Mouse (Mus musculus) kidney, postnatal 0 days (tissue): ENCODE measurements around the gene Klhl22. TPM values are rescaled to one million over a fixed set of nuclear protein-coding genes. Genes with fewer than 3 reads are reported as not detected.

Source experiments
- ATAC-seq: fragments of 200-750 bp; cut with Nextera tagmentation; replicated peaks from 2 replicates; pipeline ENCODE4 v1.8.0; 2017; ENCODE audit warnings: low read depth, moderate number of reproducible peaks, moderate TSS enrichment, moderate library complexity; ENCODE audit not compliant: low FRiP score
- DNase-seq: peaks from one replicate; pipeline ENCODE4 v3.0.0-alpha.2; 2016; ENCODE audit warnings: low spot score
- H3K27ac ChIP-seq: fragments of 300-500 bp; sonication (generic); 2 replicates; pipeline ENCODE4 v1.5.1; 2014; ENCODE audit warnings: mild to moderate bottlenecking
- H3K27me3 ChIP-seq: fragments of 300-500 bp; sonication (generic); 2 replicates; pipeline ENCODE4 v1.6.1; 2014; ENCODE audit warnings: low read length, mixed read lengths; ENCODE audit not compliant: insufficient read depth
- H3K36me3 ChIP-seq: fragments of 300-500 bp; sonication (generic); 2 replicates; pipeline ENCODE4 v1.6.1; 2014; ENCODE audit warnings: low read length, mixed read lengths; ENCODE audit not compliant: insufficient read depth
- H3K4me1 ChIP-seq: fragments of 300-500 bp; sonication (generic); replicated peaks from 2 replicates; pipeline ENCODE4 v1.6.1; 2014; ENCODE audit warnings: antibody characterized with exemption, low read length, mixed read lengths; ENCODE audit not compliant: insufficient read depth
- H3K4me2 ChIP-seq: fragments of 300-500 bp; sonication (generic); 2 replicates; pipeline ENCODE4 v1.6.1; 2014; ENCODE audit warnings: mild to moderate bottlenecking, low read length, moderate library complexity, mixed read lengths
- H3K4me3 ChIP-seq: fragments of 300-500 bp; sonication (generic); replicated peaks from 2 replicates; pipeline ENCODE4 v1.5.1; 2014; ENCODE audit warnings: low read depth, low read length
- H3K9ac ChIP-seq: fragments of 300-500 bp; sonication (generic); 2 replicates; pipeline ENCODE4 v1.6.1; 2014; ENCODE audit warnings: low read depth, low read length
- H3K9me3 ChIP-seq: fragments of 300-500 bp; sonication (generic); replicated peaks from 2 replicates; pipeline ENCODE4 v1.6.1; 2016; ENCODE audit warnings: low read length, inconsistent platforms, mixed read lengths
- CTCF ChIP-seq: IDR thresholded peaks from 2 replicates; pipeline ENCODE4 v1.5.1; 2016; ENCODE audit warnings: antibody characterized with exemption, low read depth, mild to moderate bottlenecking, moderate library complexity
- WGBS: fragments of 180-500 bp; shearing (Covaris S2); extraction: QIAGEN DNeasy Blood & Tissue Kit; methylation state at CpG from one replicate; pipeline ENCODE4 v1.1.7; 2014; 5-methylcytosine and 5-hydroxymethylcytosine counted together
- polyA plus RNA-seq: library from polyadenylated mRNA; unstranded; fragments of >200 nt; fragmentation: Nextera tagmentation; extraction: Ambion mirVana; gene quantifications from 2 replicates; pipeline ENCODE4 v1.2.1, GENCODE M21; 2015

Gene Klhl22
- polyA plus RNA-seq, 1 experiment from 2014 or later: 39.3 TPM

- DNase-seq (no peak), ATAC-seq (no peak)
- peak overlapping the region; percentile 50 for H3K4me2 ChIP-seq
- H3K4me3 ChIP-seq: peak overlapping the region; percentile 25
- 0 out of 2 replicates have a peak, but pooled peaks have one; percentile 11 for TF ChIP-seq CTCF
- H3K4me1 ChIP-seq: peaks cover 44% of the 10 kb centered on the region
- no peak overlapping the region for H3K27ac ChIP-seq
- no peak overlapping the region for H3K9ac ChIP-seq
- H3K9me3 ChIP-seq: no peaks in the 10 kb centered on the region
- peaks cover 39% of the 10 kb centered on the region for H3K27me3 ChIP-seq
- no peaks in the 10 kb centered on the region for H3K36me3 ChIP-seq
- WGBS: 19% methylated on average over 82 of the region's 83 CpGs
Measured at GRCm38 (mm10) chr16:17802839-17803674, 43.6 kb downstream of the Klhl22 start.

- no peaks in the 10 kb centered on the region for H3K36me3 ChIP-seq
- no peak overlapping the region for H3K27ac ChIP-seq
- DNase-seq (no peak), ATAC-seq (no peak)
- peaks cover 45% of the 10 kb centered on the region for H3K4me1 ChIP-seq
- H3K27me3 ChIP-seq: peaks cover 38% of the 10 kb centered on the region
- peak overlapping the region; percentile 25; the same call in 1 of the 2 replicates for H3K4me3 ChIP-seq
- TF ChIP-seq CTCF: no peak
- peak overlapping the region; percentile 55 for H3K4me2 ChIP-seq
- WGBS: 33% methylated on average over 33 of the region's 33 CpGs
- H3K9ac ChIP-seq: no peak overlapping the region
- no peaks in the 10 kb centered on the region for H3K9me3 ChIP-seq
Measured at GRCm38 (mm10) chr16:17803675-17804448, 44.4 kb downstream of the Klhl22 start.

GRCm38 (mm10) chr16:17804449-17804912 lies 45.1 kb downstream of the Klhl22 start:
- DNase-seq (peak; percentile 55), ATAC-seq (no peak)
- H3K4me3 ChIP-seq: peak overlapping the region; percentile 21
- TF ChIP-seq CTCF: no peak
- H3K9me3 ChIP-seq: no peaks in the 10 kb centered on the region
- H3K4me2 ChIP-seq: peak overlapping the region; percentile 55
- H3K27ac ChIP-seq: no peak overlapping the region
- peaks cover 32% of the 10 kb centered on the region for H3K27me3 ChIP-seq
- H3K4me1 ChIP-seq: peaks cover 45% of the 10 kb centered on the region
- H3K9ac ChIP-seq: peak overlapping the region; percentile 19; the same call in 1 of the 2 replicates
- 13% methylated on average over 33 of the region's 33 CpGs for WGBS
- no peaks in the 10 kb centered on the region for H3K36me3 ChIP-seq

GRCm38 (mm10) chr16:17804982-17805381 lies 45.6 kb downstream of the Klhl22 start:
- Histone ChIP-seq H3K27ac (no peak overlapping the region), H3K36me3 (no peaks in the 10 kb centered on the region), H3K27me3 (peaks cover 29% of the 10 kb centered on the region), H3K4me3 (peak overlapping the region; percentile 21; the same call in 1 of the 2 replicates), H3K9ac (peak overlapping the region; percentile 19; the same call in 1 of the 2 replicates), H3K4me1 (peaks cover 45% of the 10 kb centered on the region), H3K4me2 (peak overlapping the region; percentile 55; the same call in 1 of the 2 replicates), H3K9me3 (no peaks in the 10 kb centered on the region)
- TF ChIP-seq CTCF: no peak
- ATAC-seq: no peak
- WGBS: 29% methylated on average over 7 of the region's 7 CpGs
- no peak for DNase-seq

GRCm38 (mm10) chr16:17806581-17807191 lies 47.3 kb downstream of the Klhl22 start:
- peak; percentile 37 for DNase-seq
- ATAC-seq: peak; percentile 22; the same call in 1 of the 2 replicates
- Histone ChIP-seq H3K4me1 (peaks cover 45% of the 10 kb centered on the region), H3K4me2 (peak overlapping the region; percentile 75), H3K4me3 (peak overlapping the region; percentile 39), H3K9ac (peak overlapping the region; percentile 59), H3K27me3 (peaks cover 28% of the 10 kb centered on the region), H3K9me3 (no peaks in the 10 kb centered on the region), H3K27ac (no peak overlapping the region), H3K36me3 (no peaks in the 10 kb centered on the region)
- no peak for TF ChIP-seq CTCF
- 18% methylated on average over 50 of the region's 50 CpGs for WGBS
